Comparison of ENCODE assay signal across 24 mouse cellular contexts in genomic region chr5:34218672-34219071, GRCm38 (mm10). TPM values are rescaled to one million over a fixed set of nuclear protein-coding genes. Genes with fewer than 3 reads are reported as not detected.
"Had no signal": no experiment of that assay in that cellular context is flagged by ENCODE, and none has a peak within 500 bp of the region (broad histone marks: within the 10 kb centered on the region; RNA-seq: fewer than 3 reads in every experiment).

No protein-coding gene starts in this region.

- DNase-seq: gastrocnemius, adult 2 months; gastrocnemius, postnatal 10 days; gastrocnemius, postnatal 25 days; heart, adult 18-20 months; heart, postnatal 10 days; heart, postnatal 4 days; kidney, adult 18-20 months; kidney, adult 8-10 months; kidney, postnatal 10 days; kidney, postnatal 25 days; kidney, postnatal 4 days had no signal

- H3K9me3 ChIP-seq: heart, embryonic 10.5 days; heart, embryonic 12.5 days; hindbrain, embryonic 10.5 days; hindbrain, embryonic 12.5 days; intestine, embryonic 15.5 days; limb, embryonic 10.5 days; limb, embryonic 12.5 days had no signal

- H3K4me2 ChIP-seq: heart, embryonic 12.5 days; hindbrain, embryonic 12.5 days; hindbrain, embryonic 14.5 days; intestine, embryonic 15.5 days; limb, embryonic 12.5 days had no signal

- H3K9ac ChIP-seq: heart, embryonic 12.5 days; hindbrain, embryonic 12.5 days; hindbrain, embryonic 14.5 days; intestine, embryonic 15.5 days; limb, embryonic 12.5 days had no signal

- H3K4me1 ChIP-seq: hindbrain, embryonic 12.5 days; limb, embryonic 10.5 days; limb, embryonic 12.5 days had no signal

- H3K36me3 ChIP-seq: heart, embryonic 10.5 days; heart, embryonic 12.5 days; hindbrain, embryonic 10.5 days; hindbrain, embryonic 12.5 days; intestine, embryonic 15.5 days; limb, embryonic 10.5 days; limb, embryonic 12.5 days had no signal

- H3K4me3 ChIP-seq: gastrocnemius, adult 2 months; heart, embryonic 12.5 days; hindbrain, embryonic 10.5 days; hindbrain, embryonic 12.5 days; intestine, embryonic 15.5 days; layer of hippocampus, adult 2 months; left cerebral cortex, adult 2 months; limb, embryonic 10.5 days; limb, embryonic 12.5 days had no signal

- H3K27me3 ChIP-seq: hindbrain, embryonic 12.5 days; intestine, embryonic 15.5 days; limb, embryonic 12.5 days had no signal

- H3K27ac ChIP-seq: gastrocnemius, adult 2 months; heart, embryonic 10.5 days; hindbrain, embryonic 10.5 days; hindbrain, embryonic 12.5 days; hindbrain, embryonic 14.5 days; intestine, embryonic 15.5 days; layer of hippocampus, adult 2 months; left cerebral cortex, adult 2 months; limb, embryonic 10.5 days; limb, embryonic 12.5 days had no signal

- ATAC-seq: hindbrain, embryonic 16.5 days; inflammation-experienced regulatory T-cells, adult 6 months; intestine, embryonic 15.5 days; intestine, postnatal 0 days had no signal

RNA-seq across cellular contexts. Expression of gene Poln, which starts 49.4 kb away (rescaled TPM):
- polyA plus RNA-seq: intestine, postnatal 0 days had no signal
